Mouse (Mus musculus) testis, postnatal 14 days (tissue): Measurements from ENCODE around the gene Lrrc59.

Experiments used
- DNase-seq: peaks from one replicate; pipeline ENCODE4 v3.0.0; 2021; ENCODE audit warnings: low spot score

The Lrrc59 gene

GRCm38 (mm10) chr11:94629199-94629883, at the start of gene Lrrc59:
Lrrc59 (plus strand) TSS chr11:94629767.
- DNase-seq, result peak; percentile 93

DNA sequence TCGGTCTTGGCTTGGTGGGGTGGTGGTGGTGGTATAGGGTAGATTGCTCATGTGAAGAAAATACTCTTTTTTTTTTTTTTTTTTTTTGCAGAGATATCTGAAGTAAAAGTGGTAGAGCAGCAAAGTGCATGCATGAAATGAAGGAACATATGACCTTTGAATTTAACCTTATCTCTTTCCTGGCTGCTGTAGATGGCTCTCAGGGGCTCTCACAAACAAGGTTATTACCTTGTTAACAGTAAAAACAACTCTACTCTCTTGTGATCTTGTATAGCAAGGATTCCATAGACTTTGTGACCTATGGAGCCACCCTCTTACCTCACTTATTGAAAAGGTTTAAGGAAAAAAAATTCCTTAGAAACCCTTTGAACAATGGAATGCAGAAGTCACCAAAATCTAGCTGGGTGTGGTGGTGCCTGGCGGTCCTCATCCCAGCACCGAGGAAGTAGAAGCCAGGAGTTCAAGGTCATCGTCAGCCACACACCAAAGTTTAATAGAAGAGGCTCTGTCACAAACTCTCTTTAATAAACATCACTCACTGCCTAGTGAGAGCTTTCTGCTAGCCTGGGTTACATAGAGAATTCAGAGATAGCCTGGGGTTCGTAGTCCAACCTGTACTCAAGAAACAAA, 49.3 kb upstream of the Lrrc59 start:
- DNase-seq, result no peak

- no peak for DNase-seq
Measured at GRCm38 (mm10) chr11:94585091-94585490, 44.5 kb upstream of the Lrrc59 start.

DNA sequence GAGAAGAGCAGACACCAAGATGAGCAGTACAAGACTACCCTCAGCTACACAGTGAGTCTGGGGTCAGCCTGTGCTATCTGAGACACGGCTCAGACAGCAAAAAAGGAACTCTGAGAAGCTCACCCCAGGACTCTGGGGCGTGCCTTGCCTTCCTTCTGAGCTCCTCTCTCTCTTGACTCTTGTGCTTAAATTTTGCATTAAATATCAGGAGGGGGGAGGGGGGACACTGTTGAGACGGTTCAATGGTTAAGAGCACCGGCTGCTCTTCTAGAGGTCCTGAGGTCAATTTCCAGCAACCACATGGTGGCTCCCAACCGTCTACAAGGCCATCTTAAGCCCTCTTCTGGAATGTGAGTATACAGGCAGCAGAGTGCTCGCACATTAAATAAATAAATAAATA, 42.1 kb upstream of the Lrrc59 start:
- DNase-seq, result no peak

GRCm38 (mm10) chr11:94596311-94596852, 33.2 kb upstream of the Lrrc59 start:
- no peak for DNase-seq

GRCm38 (mm10) chr11:94597319-94597718, 32.2 kb upstream of the Lrrc59 start:
- DNase-seq, result no peak

DNA sequence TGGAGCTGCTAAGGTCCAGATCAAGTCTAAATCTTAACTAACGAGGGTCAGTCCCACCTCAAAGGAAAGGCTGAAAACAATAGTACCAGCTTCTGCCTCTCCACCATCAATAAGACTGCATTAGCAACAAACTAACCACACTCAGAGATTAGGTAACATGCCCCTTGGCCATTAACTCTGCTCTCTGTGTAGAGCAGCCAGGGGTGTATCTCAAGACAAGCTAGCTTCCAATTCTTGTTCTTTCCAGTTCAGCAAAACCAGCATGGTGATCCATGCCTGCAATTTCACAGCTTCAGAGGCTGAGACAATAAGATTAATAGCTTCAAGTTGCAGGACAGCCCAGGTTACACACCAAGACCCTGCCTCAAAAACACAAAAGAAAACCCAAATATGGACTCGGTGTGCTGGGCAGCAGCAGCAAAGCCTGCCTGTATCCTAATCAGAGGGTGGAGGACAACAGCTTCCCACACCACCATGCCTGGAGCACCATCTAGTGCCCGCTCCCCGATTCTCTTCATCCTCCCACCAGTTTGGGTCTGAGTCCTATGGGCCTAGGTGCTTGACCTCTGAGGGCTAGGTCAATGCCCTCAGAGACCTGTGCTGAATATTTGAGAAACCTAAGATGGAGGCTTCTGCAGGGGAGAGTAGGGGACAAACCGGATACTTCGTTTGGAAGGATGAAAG, 31.0 kb upstream of the Lrrc59 start:
- peak; percentile 48 for DNase-seq

- no peak for DNase-seq
Measured at GRCm38 (mm10) chr11:94600447-94600846, 29.1 kb upstream of the Lrrc59 start.

- peak; percentile 71 for DNase-seq
Measured at GRCm38 (mm10) chr11:94601321-94602281, 28.0 kb upstream of the Lrrc59 start, which contains the start of gene Acsf2. Acsf2 (minus strand) TSS chr11:94601871.

DNA sequence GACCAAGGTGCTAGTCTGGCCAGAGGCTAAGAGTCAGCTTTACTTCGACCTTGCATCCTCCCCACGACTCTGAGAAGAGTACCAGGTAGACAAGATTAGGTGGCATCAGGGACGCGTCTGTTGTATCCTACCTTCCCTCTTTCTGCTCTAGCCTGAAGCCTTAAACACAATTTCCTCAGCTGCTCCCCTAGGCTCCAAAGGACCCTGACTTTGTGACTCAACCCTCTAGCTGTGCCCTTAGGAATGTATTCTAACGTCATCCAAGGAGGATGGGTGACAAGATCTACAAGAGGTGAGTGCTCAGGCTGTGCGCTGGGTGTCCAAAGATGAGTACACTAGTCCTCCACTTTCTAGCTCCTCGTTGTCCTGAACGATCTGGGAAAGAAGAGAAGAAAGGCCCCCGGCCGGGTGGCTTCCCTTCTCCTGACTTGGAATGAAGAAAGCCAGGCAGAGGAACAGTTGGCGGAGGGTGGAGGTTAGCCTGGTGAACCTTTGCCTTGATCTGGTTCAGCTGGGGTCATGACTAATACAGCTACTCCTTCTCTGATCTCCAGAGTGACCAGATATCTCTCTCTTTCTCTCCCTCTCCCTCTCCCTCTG, 27.1 kb upstream of the Lrrc59 start:
- no peak for DNase-seq

GRCm38 (mm10) chr11:94610744-94611740, 18.5 kb upstream of the Lrrc59 start:
- DNase-seq, result no peak

DNA sequence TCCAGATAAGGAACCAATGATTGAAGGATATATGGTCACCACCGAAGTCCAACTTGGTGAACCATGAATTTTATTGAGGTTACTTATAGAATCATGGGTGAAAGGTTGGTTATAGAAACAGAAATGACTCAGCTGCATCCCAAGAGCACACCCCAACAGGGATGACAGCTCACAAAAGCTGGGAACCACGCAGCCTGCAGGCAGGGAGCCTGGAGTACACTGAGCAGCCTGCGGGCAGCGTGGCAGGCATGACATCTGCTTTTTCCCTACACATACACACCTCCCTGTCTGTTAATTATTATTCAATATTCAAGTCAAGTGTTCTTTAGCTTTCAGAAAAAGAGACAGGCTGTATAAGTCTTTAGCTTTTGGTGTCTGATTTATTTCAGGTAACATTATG, 15.0 kb upstream of the Lrrc59 start:
- DNase-seq, result no peak

DNA sequence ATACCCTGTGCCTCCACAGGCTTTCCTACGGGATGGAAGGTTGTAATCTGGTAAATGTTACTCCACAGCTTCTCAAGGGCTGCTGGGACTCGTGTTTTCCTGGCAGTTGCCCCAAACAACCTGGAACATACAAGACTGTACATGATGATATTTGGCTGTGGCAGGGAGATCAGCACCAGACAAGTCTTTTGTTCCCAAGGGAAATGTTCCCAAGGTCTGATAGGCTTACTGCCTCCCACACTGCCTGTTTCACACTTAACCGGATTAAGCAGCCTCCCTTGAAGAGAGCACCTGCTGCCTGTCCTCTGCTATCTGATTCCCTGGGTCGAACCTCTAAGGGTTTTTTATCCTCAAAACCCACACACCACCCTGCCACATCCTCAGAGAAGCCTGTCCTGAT, 14.1 kb upstream of the Lrrc59 start:
- peak; percentile 60 for DNase-seq

GRCm38 (mm10) chr11:94617646-94618045, 11.9 kb upstream of the Lrrc59 start:
- DNase-seq, result no peak

DNA sequence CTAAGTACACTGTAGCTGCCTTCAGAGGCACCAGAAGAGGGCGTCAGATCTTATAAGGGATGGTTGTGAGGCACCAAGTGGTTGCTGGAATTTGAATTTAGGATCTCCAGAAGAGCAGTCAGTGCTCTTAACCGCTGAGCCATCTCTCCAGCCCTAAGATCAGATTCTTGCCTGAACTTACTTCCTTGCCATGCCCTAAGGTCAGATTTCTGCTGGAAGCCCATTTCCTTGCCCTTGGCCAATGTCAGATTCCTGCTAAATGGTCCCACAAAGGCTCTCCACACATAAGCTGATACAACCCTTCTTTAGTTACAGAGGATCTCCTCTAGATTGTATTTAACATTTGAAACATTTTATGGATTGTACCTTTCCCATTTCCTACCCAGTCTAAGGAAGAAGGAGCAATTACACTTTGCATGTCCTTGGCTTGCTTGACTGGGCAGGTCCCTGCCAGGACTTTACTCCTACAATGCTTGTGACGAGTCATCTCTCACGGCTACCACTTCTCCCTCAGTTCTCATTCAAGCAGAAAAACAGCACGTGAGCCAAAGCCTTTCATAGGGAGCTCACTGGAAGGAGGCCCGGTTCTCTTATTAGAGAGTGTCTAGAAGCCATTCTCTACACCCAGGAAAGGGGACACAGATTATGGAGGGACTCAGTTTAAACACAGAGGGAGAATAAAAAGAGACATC, 8.7 kb upstream of the Lrrc59 start:
- DNase-seq, result no peak

DNA sequence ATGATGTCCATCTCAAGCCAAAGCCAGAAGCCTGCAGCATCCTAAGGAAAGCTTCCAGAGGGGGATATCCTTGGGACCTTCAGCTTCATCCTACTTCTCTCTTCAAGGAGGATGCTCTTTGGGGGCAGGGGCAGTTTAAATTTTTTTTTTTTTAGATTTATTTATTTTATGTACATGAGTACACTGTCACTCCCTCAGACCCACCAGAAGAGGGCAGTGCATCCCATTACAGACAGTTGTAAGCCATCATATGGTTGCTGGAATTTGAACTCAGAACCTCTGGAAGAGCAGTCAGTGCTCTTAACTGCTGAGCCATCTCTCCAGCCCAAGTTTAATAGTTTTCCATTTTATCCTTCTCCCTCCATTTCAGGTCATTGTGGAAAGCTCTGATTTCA, 8.1 kb upstream of the Lrrc59 start:
- DNase-seq, result no peak

DNA sequence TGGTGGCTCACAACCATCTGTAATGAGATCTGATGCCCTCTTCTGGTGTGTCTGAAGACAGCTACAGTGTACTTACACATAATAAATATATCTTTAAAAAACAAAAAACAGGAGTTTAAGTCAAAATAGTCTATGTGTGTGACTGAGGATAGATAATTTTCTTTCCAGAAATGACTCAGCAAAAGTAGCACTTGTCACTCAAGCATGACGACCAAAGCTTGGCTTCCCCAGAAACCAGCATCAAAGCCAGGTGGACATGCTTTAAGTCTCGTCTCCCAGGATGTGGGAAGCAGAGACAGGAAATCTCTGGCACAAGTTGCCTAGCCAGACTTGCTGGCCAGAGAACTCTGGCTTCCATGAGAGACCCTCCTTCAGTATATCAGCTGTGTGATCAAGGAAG, 7.4 kb upstream of the Lrrc59 start:
- no peak for DNase-seq

- DNase-seq, result no peak
Measured at GRCm38 (mm10) chr11:94629884-94630198, 274 bp downstream of the Lrrc59 start.

DNA sequence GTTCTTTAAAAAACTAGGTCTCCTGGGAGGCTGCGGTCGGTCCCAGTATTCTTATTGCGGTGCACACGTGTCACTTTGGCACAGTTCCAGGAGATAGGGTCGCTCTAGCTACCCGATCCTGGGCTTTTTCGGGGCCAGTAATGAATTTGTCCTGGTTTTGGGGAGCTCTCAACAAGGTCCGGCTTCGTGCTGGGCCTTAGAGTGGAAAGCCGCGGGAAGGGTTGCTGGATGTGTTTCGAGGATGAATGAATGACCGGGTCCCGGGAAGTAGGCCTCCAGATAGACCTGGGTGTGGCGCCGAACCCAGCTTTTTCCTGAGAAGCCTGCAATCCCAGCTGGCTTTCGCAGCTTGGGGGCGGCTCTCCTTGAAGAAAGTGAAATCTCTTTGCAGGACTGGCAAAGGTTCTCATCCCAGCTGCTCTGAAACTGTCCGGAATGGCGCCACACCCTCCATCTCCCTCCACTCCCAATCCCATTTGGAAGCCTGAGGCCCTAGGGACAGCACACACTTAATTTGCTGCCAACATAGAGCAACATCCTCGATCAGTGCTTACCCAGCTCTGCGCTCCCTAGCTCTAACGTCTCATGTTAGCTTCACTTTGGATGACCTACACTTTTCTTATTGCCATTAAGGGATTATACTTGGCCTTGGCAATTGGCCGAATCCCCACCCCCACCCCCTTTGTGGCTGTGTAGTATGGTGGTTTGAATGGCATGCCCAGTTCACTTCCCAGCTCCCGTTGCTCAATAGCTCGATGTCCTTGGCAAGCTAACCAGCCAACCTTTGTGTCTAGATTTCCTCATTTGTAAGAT, 838 bp downstream of the Lrrc59 start:
- peak; percentile 38 for DNase-seq
